Mouse (Mus musculus) brain, embryonic 18.5 days (tissue): ENCODE measurements at regions not wholly inside any gene's neighbourhood (a gene's known extent, or its start where the extent isn't known, plus 50 kb on each side); places are given as distances from the start of the nearest gene placed in this dataset.

ENCODE experiments used
- DNase-seq: peaks from one replicate; pipeline ENCODE4 v3.0.0-alpha.2; 2012; ENCODE audit warnings: low read depth, low spot score

DNA sequence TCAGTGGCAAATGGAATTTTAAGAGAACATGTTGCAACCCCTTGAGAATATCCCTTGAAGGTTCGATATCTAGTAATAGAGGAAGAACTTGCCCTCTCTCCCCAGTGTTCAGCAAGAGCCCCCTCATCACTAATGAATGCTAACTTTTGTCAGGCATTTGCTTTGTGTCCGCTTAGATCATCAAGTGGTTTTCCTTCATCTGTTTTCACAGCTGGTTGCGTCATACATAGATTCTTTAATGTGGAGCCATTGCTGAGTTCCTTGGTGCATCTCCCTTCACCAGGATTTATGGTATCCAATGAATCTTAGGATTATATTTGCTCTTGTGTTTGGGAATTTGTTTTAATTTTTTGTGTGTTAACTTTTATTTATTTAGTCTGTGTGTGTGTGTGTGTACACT lies 124.2 kb upstream of the Twist2 start:
- DNase-seq, result no peak

GRCm38 (mm10) chr1:91678789-91679188 lies 122.5 kb upstream of the Twist2 start:
- DNase-seq, result no peak

DNA sequence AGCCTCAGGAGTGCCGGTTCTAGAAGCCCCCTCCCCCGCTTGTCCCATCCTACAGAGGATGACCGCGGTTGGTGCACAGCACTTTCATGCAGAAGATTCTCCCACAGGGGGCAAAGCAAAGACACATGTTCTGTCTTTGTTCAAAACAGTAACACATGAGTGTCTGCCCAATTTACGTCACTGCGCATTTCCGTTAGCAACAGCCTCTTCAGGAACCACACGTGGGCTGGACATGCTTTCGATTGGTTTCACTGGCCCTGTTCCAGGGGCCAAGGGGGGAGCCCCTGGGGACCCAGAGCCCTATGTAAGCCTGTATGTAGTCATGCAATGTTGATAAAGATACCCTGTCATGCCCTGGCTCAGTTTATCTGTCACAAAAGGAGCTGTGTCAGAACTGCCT lies 116.2 kb upstream of the Twist2 start:
- DNase-seq, result no peak

GRCm38 (mm10) chr1:91685789-91686188 lies 115.5 kb upstream of the Twist2 start:
- no peak for DNase-seq

GRCm38 (mm10) chr1:91691601-91692000 lies 109.7 kb upstream of the Twist2 start:
- no peak for DNase-seq

DNA sequence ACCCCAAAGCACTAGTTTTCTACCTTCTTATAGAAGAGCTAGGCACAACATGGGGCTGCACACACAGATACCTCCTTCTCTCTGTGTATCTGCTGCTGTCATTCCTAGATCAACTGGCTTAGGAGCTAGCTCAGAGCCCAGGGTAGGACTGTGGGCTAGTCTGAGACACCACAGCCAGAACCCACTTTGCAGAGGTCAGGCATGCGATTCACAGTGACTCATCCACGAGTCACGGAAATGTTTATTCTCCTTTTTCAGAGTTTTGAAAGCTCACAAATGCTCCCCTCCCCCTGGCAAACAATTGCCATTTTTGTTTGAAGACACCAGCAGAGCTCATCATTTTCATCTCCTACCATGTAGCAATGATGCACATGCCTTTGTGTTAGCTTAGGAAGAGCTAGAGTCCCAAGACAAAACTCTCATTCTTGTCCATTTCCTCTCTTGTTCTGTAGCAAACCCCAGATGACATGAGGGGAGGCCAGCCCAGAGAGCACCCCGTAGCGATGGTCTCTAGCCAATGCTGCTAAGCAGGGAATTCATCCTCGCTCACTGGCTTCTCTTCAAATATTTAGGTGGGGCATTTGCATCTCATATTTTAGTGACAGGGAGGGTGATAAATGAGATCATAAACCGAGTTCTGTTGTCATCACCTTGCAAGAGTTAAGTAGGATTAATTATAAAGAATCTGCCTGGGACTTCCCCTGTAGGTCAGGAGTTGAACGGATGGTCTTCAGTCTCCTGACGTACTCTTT lies 108.4 kb upstream of the Twist2 start:
- DNase-seq, result no peak

DNA sequence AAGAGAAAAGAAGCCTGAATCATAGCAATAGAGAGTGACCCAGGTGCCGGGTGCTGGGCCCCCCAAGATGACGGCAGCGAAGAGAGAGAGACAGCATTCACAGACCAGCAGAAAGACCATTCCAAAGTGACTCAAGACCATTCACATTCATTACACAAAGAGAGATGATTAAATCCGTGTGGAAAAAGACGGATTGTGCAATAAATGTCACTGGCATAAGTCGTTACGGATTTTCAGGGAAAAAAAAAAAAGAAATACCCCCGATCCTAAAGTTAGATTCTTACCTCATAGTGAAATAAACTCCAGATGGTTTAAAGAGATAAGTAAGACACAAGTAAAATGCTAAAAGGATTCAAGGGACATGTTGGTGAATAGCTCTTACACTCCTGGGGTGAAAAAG lies 104.2 kb upstream of the Twist2 start:
- DNase-seq, result no peak

DNA sequence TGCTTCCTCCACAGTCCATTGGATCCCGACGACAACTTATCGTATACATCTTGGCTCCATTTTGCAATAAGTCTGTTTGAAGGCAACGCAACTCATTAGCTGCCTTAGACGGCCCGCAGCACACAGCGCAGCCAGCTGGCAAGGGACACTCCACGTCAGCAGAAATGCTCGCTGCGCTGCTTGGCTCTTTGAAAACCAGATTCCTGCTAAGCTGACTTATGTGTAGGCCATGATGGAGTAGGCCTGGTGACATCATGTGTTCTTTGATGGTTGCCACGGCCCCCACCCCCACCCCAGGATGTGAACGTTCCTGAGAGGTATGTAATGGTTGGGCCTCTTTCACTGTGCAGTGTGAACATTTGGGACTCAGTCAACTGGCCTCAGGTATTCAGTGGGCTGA lies 99.8 kb upstream of the Twist2 start:
- DNase-seq, result no peak

DNA sequence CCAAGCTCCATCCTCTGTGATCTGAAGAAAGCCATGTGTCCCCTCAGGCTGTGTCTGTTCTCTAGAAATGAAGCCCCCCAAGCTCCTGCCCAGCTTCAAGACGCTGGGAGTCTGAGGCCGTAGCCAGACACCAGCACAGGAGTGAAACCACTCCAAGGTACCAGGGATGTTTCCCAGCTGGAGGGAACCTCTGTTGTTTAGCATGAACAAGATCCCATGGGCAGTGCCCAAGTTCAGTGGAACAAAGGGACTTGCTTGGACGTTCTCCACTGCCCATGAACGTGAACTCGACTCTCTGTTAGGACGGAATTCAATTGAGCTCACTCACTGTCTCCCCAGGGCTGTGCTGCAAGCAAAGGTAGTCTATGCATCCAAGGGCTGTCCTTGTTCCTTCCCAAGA lies 99.2 kb upstream of the Twist2 start:
- no peak for DNase-seq

- DNase-seq, result no peak
These were observed 98.5 kb upstream of the Twist2 start for GRCm38 (mm10) chr1:91702737-91703136.

DNA sequence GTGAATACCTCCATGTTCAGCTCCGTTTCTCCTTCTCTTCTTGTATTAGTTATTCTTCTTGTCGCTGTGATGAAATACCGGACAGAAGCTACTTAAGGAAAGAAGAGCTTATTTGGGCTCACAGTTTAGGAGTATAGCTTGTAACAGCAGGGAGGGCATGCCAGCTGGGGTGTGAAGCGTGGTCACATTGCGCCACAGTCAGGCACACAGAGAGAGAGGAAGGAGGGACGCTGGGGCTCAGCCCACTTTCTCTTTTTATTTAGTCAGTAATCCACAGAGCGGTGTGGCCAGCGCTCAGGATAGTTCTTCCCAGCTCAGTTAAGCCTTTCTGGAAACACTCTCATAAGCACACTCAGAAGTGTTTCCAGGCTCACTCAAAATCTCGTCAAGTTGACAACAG lies 95.8 kb upstream of the Twist2 start:
- DNase-seq, result no peak

GRCm38 (mm10) chr1:91708550-91709243 lies 92.6 kb upstream of the Twist2 start:
- DNase-seq, result no peak

DNA sequence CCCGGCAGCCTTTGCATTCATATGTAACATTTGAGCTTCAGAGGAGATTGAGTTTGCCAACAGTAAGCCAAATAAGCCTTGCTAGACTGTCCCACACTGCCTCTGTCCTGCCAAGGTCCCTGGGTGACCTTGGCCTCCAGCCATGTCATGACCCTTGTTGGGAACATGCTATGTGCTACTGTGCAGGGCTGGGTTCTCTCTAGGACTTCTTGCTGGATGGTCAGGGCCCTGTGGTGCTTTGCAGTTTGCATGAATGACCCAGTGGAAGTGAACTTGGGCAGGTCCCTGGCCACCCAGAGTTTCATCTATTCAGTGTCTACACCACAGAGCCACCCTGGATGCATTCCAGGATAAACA lies 92.0 kb upstream of the Twist2 start:
- no peak for DNase-seq

GRCm38 (mm10) chr1:91713131-91713530 lies 88.1 kb upstream of the Twist2 start:
- DNase-seq, result no peak

- DNase-seq, result no peak
These were observed 87.0 kb upstream of the Twist2 start for GRCm38 (mm10) chr1:91714266-91714665.

DNA sequence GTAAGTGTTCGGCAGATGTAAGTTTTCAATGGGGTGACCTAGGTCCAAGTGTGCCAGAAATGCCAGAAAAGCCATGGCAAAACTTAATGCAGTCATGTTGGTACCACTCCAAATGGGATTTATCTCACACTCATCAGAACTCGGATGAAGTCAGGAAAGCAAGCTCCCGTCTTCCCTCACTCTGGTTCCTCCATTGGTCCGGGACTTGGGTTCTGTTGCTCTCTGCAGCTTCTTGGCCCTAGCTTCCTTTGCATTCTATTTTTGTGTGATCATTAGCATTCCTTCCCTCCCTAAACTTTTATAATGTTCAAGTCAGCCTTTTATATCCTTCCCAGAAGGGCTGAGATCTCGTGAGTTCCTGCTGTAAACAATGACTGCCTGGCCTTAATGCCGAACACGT lies 85.9 kb upstream of the Twist2 start:
- DNase-seq, result no peak

GRCm38 (mm10) chr1:91715791-91716190 lies 85.5 kb upstream of the Twist2 start:
- no peak for DNase-seq

- DNase-seq, result no peak
These were observed 84.4 kb upstream of the Twist2 start for GRCm38 (mm10) chr1:91716836-91717235.

DNA sequence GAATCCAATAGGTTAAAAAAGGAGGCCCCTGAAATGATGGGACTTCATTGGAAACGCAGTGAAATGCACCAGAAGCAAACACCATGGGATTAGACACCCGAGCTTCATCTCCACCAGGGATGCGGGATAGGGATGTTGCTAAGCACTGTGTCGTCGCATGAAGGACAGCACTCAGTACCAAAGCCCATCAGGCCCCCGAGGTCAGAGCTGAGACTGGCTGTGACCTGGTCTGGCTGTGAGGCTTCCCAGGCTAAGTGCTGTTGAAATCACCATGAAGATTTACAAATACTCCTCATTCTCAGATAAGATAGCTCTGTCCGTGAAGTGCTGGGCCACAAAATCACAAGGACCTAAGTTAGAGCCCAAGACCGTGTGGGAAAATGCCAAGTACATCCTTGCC lies 83.3 kb upstream of the Twist2 start:
- DNase-seq, result no peak

- DNase-seq, result no peak
These were observed 72.0 kb upstream of the Twist2 start for GRCm38 (mm10) chr1:91729246-91729645.

GRCm38 (mm10) chr1:91730281-91730680 lies 71.0 kb upstream of the Twist2 start:
- no peak for DNase-seq

DNA sequence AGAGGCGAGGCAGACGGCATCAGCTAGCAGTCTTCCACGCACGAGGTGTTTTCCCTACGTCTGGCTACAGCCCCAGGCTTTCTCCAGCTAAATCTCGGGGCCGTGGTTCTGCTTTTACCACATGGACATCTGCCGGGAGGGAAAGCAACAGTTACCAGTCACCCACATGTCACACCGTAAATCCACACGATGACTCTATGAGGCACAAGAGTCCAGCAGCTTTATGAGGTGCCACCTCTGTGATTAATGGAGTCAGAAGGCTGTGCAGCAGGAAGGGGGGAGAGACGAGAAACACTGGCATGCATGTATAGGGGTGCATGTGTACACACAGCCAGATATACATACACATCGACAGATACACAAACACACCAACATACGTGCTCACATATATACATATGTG lies 69.6 kb upstream of the Twist2 start:
- no peak for DNase-seq

DNA sequence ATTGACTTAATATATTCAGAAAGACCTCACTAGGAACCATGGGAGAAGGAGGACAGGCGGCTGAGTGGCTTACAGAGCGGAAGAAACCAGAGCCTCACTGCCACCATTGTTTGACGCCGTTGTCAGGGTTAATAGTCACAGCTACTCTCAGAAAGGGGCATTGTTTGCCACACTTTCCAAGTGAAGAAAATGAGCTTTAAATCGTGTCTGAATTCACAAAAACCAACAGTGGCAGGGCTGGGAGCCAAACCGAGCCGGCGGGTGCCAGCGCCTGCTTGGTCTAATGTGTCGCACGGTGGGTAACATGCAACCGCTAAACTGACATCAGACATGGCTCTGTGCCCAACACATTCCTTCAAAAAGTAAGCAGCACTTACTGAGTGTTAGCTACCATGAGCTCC lies 68.8 kb upstream of the Twist2 start:
- no peak for DNase-seq

DNA sequence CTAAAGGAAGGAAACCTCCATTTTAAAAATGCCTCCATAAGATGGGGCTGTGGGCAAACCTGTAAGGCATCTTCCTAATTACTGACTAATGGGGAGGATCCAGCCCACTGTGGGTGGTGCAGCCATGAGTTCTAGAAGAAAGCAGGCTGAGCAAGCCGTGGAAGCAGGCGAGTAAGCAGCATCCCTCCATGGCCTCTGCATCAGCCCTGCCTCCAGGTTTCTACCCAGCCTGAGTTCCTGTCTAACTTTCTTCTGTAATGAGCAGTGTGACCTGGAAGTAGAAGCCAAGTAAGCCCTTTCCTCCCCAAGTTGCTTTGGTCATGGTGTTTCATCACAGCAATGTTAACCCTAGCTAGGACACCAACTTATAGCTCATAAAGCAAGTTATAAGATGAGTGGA lies 66.5 kb upstream of the Twist2 start:
- no peak for DNase-seq
